Mouse (Mus musculus) cerebellum, adult 2 months (tissue): ENCODE measurements around the gene N6amt1.

Experiments
- CTCF ChIP-seq: fragments of 200-500 bp; IDR thresholded peaks from 2 replicates; pipeline ENCODE4 v1.5.1; 2011; ENCODE audit warnings: low read depth, mild to moderate bottlenecking, control low read depth, low read length, moderate library complexity, borderline replicate concordance; ENCODE audit not compliant: insufficient read depth
- POLR2A ChIP-seq: fragments of 200-500 bp; IDR thresholded peaks from 2 replicates; pipeline ENCODE4 v1.6.1; 2011; ENCODE audit warnings: low read length, control low read depth, borderline replicate concordance; ENCODE audit not compliant: insufficient read depth

DNA sequence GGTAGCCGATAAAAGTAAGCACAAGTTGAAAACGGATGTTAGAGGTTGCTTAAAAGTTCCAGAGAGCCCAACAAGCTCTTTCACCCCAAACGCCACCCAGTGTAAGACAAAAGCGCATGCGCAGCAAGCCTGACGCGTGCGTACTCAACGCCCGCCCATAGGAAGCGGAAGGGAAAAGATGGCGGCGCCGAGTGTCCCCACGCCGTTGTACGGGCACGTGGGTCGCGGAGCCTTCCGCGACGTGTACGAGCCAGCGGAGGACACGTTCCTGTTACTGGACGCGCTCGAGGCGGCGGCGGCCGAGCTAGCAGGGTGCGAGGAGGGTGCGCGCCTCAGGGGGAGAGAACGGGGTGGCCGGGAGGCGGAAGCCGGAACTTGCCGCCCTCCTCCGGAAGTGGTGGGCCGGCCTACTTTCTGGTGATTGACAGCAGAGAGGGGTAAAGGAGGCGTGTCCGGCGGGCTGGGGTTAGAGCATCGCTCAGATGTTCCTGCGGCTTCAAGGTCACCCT lies at the start of gene N6amt1:
- TF ChIP-seq CTCF (no peak), POLR2A (peak; percentile 53; the same call in 1 of the 2 replicates)
